Mouse (Mus musculus) forebrain, embryonic 11.5 days (tissue): Measurements from ENCODE around the gene Hadhb. TPM values are rescaled to one million over a fixed set of nuclear protein-coding genes. Genes with fewer than 3 reads are reported as not detected.
"Not testable (repeated sequence)": the region's sequence is repeated elsewhere in the genome, so short reads cannot be mapped to it uniquely, and the experiment has no call there.

ENCODE experiments used
- ATAC-seq: fragments of 200-750 bp; cut with Nextera tagmentation; replicated peaks from 2 replicates; pipeline ENCODE4 v1.8.0; 2017; ENCODE audit warnings: moderate TSS enrichment; ENCODE audit not compliant: low FRiP score
- DNase-seq: peaks from one replicate; pipeline ENCODE4 v3.0.0-alpha.2; 2017; ENCODE audit warnings: low spot score
- H3K27ac ChIP-seq: fragments of 300-500 bp; sonication (generic); 2 replicates; pipeline ENCODE4 v1.5.1; 2014; ENCODE audit warnings: low read depth, low read length
- H3K27me3 ChIP-seq: fragments of 300-500 bp; sonication (generic); 2 replicates; pipeline ENCODE4 v1.6.1; 2014; ENCODE audit warnings: mild to moderate bottlenecking, low read length, mixed read lengths; ENCODE audit not compliant: control insufficient read depth, insufficient read depth
- H3K36me3 ChIP-seq: fragments of 300-500 bp; sonication (generic); 2 replicates; pipeline ENCODE4 v1.6.1; 2014; ENCODE audit warnings: mild to moderate bottlenecking, low read length, moderate library complexity, mixed read lengths; ENCODE audit not compliant: control insufficient read depth, insufficient read depth
- H3K4me1 ChIP-seq: fragments of 300-500 bp; sonication (generic); replicated peaks from 2 replicates; pipeline ENCODE4 v1.6.1; 2014; ENCODE audit warnings: low read length, mixed read lengths; ENCODE audit not compliant: control insufficient read depth, insufficient read depth
- H3K4me2 ChIP-seq: fragments of 300-500 bp; sonication (generic); 2 replicates; pipeline ENCODE4 v1.6.1; 2014; ENCODE audit warnings: low read depth, mild to moderate bottlenecking, low read length, moderate library complexity, mixed read lengths; ENCODE audit not compliant: severe bottlenecking
- H3K4me3 ChIP-seq: fragments of 300-500 bp; sonication (generic); 2 replicates; pipeline ENCODE4 v1.5.1; 2014; ENCODE audit warnings: low read depth, low read length
- H3K9ac ChIP-seq: fragments of 300-500 bp; sonication (generic); 2 replicates; pipeline ENCODE4 v1.6.1; 2014; ENCODE audit warnings: low read length
- H3K9me3 ChIP-seq: fragments of 300-500 bp; sonication (generic); 2 replicates; pipeline ENCODE4 v1.6.1; 2016; ENCODE audit warnings: low read length, mixed read lengths; ENCODE audit not compliant: control insufficient read depth
- WGBS: fragments of 180-500 bp; shearing (Covaris S2); extraction: QIAGEN DNeasy Blood & Tissue Kit; methylation state at CpG from one replicate; pipeline ENCODE4 v1.1.7; 2014; 5-methylcytosine and 5-hydroxymethylcytosine counted together
- polyA plus RNA-seq: library from polyadenylated mRNA; unstranded; fragments of >200 nt; fragmentation: Nextera tagmentation; extraction: Ambion mirVana; gene quantifications from 2 replicates; pipeline ENCODE4 v1.2.1, GENCODE M21; 2014

Gene Hadhb
- polyA plus RNA-seq, 1 experiment from 2014 or later = 108 TPM

- ATAC-seq = no peak
- 89% methylated on average over 7 of the region's 7 CpGs for WGBS
- Histone ChIP-seq H3K9me3 (no peaks in the 10 kb centered on the region), H3K27me3 (no peaks in the 10 kb centered on the region), H3K4me3 (no peak overlapping the region), H3K27ac (no peak overlapping the region), H3K9ac (no peak overlapping the region), H3K36me3 (no peaks in the 10 kb centered on the region), H3K4me1 (no peaks in the 10 kb centered on the region), H3K4me2 (no peak overlapping the region)
- DNase-seq = no peak
Observed at GRCm38 (mm10) chr5:30202221-30202620, 47.2 kb downstream of the Hadhb start.

GRCm38 (mm10) chr5:30203216-30203885 is 48.3 kb downstream of the Hadhb start:
- Histone ChIP-seq H3K4me1 (no peaks in the 10 kb centered on the region), H3K9me3 (no peaks in the 10 kb centered on the region), H3K4me3 (no peak overlapping the region), H3K27me3 (no peaks in the 10 kb centered on the region), H3K27ac (no peak overlapping the region), H3K36me3 (no peaks in the 10 kb centered on the region), H3K4me2 (no peak overlapping the region), H3K9ac (no peak overlapping the region)
- 85% methylated on average over 10 of the region's 10 CpGs for WGBS
- ATAC-seq (no peak), DNase-seq (no peak)

GRCm38 (mm10) chr5:30204441-30204840 is 49.4 kb downstream of the Hadhb start:
- Histone ChIP-seq H3K9me3 (no peaks in the 10 kb centered on the region), H3K27me3 (no peaks in the 10 kb centered on the region), H3K4me3 (no peak overlapping the region), H3K4me1 (no peaks in the 10 kb centered on the region), H3K4me2 (no peak overlapping the region), H3K9ac (no peak overlapping the region), H3K36me3 (no peaks in the 10 kb centered on the region), H3K27ac (no peak overlapping the region)
- WGBS = 61% methylated on average over 1 of the region's 1 CpGs
- DNase-seq = no peak
- ATAC-seq = no peak

- no peaks in the 10 kb centered on the region for H3K4me1 ChIP-seq
- H3K9me3 ChIP-seq = no peaks in the 10 kb centered on the region
- no peak overlapping the region for H3K4me3 ChIP-seq
- no peak overlapping the region for H3K4me2 ChIP-seq
- no peaks in the 10 kb centered on the region for H3K27me3 ChIP-seq
- H3K36me3 ChIP-seq = no peaks in the 10 kb centered on the region
- H3K27ac ChIP-seq = no peak overlapping the region
- WGBS = 75% methylated on average over 3 of the region's 3 CpGs
- ATAC-seq (no peak), DNase-seq (no peak)
- no peak overlapping the region for H3K9ac ChIP-seq
Observed at GRCm38 (mm10) chr5:30205034-30205433, 50.0 kb downstream of the Hadhb start.

GRCm38 (mm10) chr5:30205493-30205892 is 50.4 kb downstream of the Hadhb start, which contains the start of gene Adgrf3:
Gene Adgrf3 (minus strand): TSS chr5:30205722.
- Histone ChIP-seq H3K36me3 (no peaks in the 10 kb centered on the region), H3K9me3 (no peaks in the 10 kb centered on the region), H3K4me2 (no peak within 1 kb of the TSS), H3K27ac (no peak within 1 kb of the TSS), H3K4me3 (no peak within 1 kb of the TSS), H3K27me3 (no peaks in the 10 kb centered on the region), H3K4me1 (no peaks in the 10 kb centered on the region), H3K9ac (no peak within 1 kb of the TSS)
- DNase-seq = no peak
- ATAC-seq = no peak
- WGBS = 49% methylated on average over 5 of the region's 5 CpGs

- Histone ChIP-seq H3K27ac (no peak overlapping the region), H3K9me3 (no peaks in the 10 kb centered on the region), H3K4me2 (no peak overlapping the region), H3K36me3 (no peaks in the 10 kb centered on the region), H3K27me3 (no peaks in the 10 kb centered on the region), H3K9ac (no peak overlapping the region), H3K4me1 (no peaks in the 10 kb centered on the region), H3K4me3 (no peak overlapping the region)
- DNase-seq = peak; percentile 65
- ATAC-seq = no peak
- 70% methylated on average over 6 of the region's 6 CpGs for WGBS
Observed at GRCm38 (mm10) chr5:30207276-30207675, 52.2 kb downstream of the Hadhb start.

- 87% methylated on average over 5 of the region's 5 CpGs for WGBS
- H3K27me3 ChIP-seq, H3K4me2 ChIP-seq, H3K9me3 ChIP-seq, DNase-seq, H3K27ac ChIP-seq, ATAC-seq, H3K4me1 ChIP-seq, H3K4me3 ChIP-seq, H3K9ac ChIP-seq, H3K36me3 ChIP-seq: not testable (repeated sequence)
Observed at GRCm38 (mm10) chr5:30210758-30211157, 55.7 kb downstream of the Hadhb start.

GRCm38 (mm10) chr5:30214889-30215288 is 59.8 kb downstream of the Hadhb start:
- H3K4me1 ChIP-seq = no peaks in the 10 kb centered on the region
- peak; percentile 73 for DNase-seq
- H3K27ac ChIP-seq = no peak overlapping the region
- no peaks in the 10 kb centered on the region for H3K9me3 ChIP-seq
- H3K27me3 ChIP-seq = no peaks in the 10 kb centered on the region
- no peak overlapping the region for H3K4me3 ChIP-seq
- no peak for ATAC-seq
- H3K4me2 ChIP-seq = no peak overlapping the region
- no peak overlapping the region for H3K9ac ChIP-seq
- 12% methylated on average over 4 of the region's 4 CpGs for WGBS
- no peaks in the 10 kb centered on the region for H3K36me3 ChIP-seq

GRCm38 (mm10) chr5:30215970-30216369 is 60.9 kb downstream of the Hadhb start:
- Histone ChIP-seq H3K36me3 (no peaks in the 10 kb centered on the region), H3K27ac (no peak overlapping the region), H3K27me3 (no peaks in the 10 kb centered on the region), H3K4me1 (no peaks in the 10 kb centered on the region), H3K9me3 (no peaks in the 10 kb centered on the region), H3K4me2 (no peak overlapping the region), H3K4me3 (no peak overlapping the region), H3K9ac (no peak overlapping the region)
- WGBS = 87% methylated on average over 5 of the region's 5 CpGs
- ATAC-seq (no peak), DNase-seq (no peak)
